Mouse (Mus musculus): ENCODE measurements around the gene Homer1. TPM values are rescaled to one million over a fixed set of nuclear protein-coding genes. Genes with fewer than 3 reads are reported as not detected.

Gene Homer1
- polyA plus RNA-seq, 1 experiment: 19.4 TPM

DNA sequence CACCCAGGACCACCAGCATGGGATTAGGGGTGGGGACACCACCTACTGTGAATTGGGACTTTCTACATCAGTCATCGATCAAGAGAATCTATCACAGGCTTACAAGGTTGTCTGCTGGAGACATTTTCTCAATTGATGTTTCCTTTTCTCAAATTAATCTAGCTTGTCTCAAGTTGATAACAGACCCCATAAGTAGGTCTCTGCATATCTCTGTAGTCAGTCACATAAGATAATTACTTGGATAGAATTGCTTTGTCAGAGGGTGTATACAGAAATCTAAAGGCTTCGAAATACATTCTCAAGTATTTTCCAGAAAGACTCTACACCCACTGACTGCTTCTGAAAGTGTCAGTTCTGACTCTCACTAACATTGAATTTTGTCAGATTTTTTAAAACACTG lies 32.3 kb downstream of the Homer1 start:
- TF ChIP-seq CTCF (IDR thresholded peaks at IDR 0.05; ENCODE audit: borderline replicate concordance, insufficient read depth, low read length) (no peak), POLR2A (IDR thresholded peaks at IDR 0.05; ENCODE audit: low read depth, low read length) (no peak)
- Histone ChIP-seq H3K4me1 (ENCODE audit: control insufficient read depth, insufficient read depth, low read length) (no peaks in the 10 kb centered on the region), H3K4me3 (ENCODE audit: insufficient read depth, low read length) (no peak overlapping the region), H3K27ac (ENCODE audit: insufficient read depth, low read length) (no peak overlapping the region)

DNA sequence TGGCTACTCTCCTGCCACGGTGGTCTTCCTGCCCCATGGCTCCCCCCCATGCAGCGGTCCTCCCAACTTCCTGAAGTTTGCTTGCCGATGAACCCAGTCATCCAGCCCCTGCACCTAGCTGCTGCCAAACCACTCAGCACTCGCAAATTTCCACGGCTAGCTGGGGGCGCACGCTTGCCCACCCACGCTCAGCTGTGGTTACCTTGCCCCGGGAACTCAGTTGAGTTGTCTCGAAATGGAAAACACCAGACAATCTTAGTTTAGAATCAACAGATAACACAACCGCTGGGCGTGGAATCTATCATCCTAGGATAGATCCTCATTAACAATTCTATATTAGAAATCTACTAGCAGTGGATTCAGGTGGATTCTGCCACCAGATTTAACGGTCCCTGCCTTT lies 33.1 kb downstream of the Homer1 start:
- Histone ChIP-seq H3K4me1 (ENCODE audit: control insufficient read depth, insufficient read depth, low read length) (no peaks in the 10 kb centered on the region), H3K27ac (ENCODE audit: insufficient read depth, low read length) (no peak overlapping the region), H3K4me3 (ENCODE audit: insufficient read depth, low read length) (no peak overlapping the region)
- TF ChIP-seq CTCF (IDR thresholded peaks at IDR 0.05; ENCODE audit: borderline replicate concordance, insufficient read depth, low read length) (no peak), POLR2A (IDR thresholded peaks at IDR 0.05; ENCODE audit: low read depth, low read length) (no peak)

DNA sequence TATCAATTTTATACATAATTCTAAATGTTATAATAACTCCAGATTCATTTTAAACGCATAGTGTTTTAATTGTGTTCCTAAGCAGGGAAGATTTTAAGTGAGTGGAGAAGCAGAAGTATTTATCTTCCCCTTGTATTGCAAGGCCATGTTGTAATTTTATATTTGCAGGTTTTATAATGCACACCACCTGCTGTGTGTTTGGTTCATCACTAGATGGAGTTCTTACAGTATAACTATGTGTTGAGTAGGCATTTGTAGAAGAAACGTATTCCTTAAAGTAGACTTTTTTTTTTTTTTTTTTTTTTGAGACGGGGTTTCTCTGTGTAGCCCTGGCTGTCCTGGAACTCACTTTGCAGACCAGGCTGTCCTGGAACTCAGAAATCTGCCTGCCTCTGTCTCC lies 35.9 kb downstream of the Homer1 start:
- H3K4me1 ChIP-seq (ENCODE audit: control insufficient read depth, insufficient read depth, low read length): no peaks in the 10 kb centered on the region
- H3K27ac ChIP-seq (ENCODE audit: insufficient read depth, low read length): no peak overlapping the region
- H3K4me3 ChIP-seq (ENCODE audit: insufficient read depth, low read length): no peak overlapping the region
- TF ChIP-seq POLR2A (IDR thresholded peaks at IDR 0.05; ENCODE audit: low read depth, low read length): no peak
- TF ChIP-seq CTCF (IDR thresholded peaks at IDR 0.05; ENCODE audit: borderline replicate concordance, insufficient read depth, low read length): no peak

DNA sequence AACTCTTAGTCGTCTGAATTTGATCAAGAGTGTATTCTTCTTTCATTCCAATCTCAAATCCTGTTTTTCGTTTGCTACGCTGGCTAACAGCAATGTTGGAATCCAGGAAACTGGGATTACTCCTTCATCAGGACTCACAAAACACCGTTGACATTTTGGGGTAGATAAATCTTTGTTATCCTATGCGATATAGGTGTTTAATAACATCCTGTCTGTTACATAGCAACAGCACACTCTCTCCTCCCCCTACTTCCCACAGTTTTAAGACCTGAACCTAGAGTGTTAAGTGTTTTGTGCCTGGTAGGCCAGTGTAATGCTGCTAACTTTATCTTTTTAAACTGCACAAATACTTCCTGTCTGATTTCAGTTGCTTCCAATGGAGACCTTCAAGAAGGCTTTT lies 39.0 kb downstream of the Homer1 start:
- no peak overlapping the region for H3K27ac ChIP-seq (ENCODE audit: insufficient read depth, low read length)
- no peak for TF ChIP-seq CTCF (IDR thresholded peaks at IDR 0.05; ENCODE audit: borderline replicate concordance, insufficient read depth, low read length)
- no peak for TF ChIP-seq POLR2A (IDR thresholded peaks at IDR 0.05; ENCODE audit: low read depth, low read length)
- H3K4me3 ChIP-seq (ENCODE audit: insufficient read depth, low read length): no peak overlapping the region
- H3K4me1 ChIP-seq (ENCODE audit: control insufficient read depth, insufficient read depth, low read length): no peaks in the 10 kb centered on the region

DNA sequence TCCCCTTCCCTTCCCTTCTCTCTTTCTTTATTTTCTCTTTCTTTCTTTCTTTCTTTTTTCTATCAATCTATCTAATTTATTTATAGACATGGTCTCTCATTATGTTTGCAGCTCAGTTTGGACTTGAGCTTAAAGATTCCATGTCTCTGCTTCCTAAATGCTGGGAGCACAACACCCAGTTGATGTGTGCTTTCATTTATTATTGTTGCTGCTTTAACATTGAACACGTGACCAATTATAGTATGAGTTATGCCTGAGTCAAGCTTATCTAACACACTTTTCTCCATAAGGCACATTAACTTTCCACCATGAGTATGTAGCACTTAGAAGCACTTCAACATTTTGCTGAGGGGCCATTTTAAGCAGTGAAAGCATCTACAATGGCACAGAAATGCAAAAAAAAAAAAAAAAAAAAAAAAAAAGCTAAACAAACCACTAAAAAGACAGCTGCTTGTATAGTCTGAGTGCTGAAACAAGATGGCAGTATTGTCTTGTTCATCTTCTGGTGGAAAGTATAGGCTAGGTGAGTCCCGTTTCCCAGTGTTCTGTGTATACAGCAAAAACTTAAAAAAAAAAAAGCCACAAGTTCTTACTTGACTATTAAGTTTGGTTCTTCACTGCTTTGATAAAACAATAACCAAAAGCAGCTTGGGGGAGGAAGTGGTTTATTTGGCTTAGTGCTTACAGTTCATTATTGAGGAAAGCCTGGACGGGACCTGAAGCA lies 41.3 kb downstream of the Homer1 start:
- TF ChIP-seq POLR2A (IDR thresholded peaks at IDR 0.05; ENCODE audit: low read depth, low read length): no peak
- TF ChIP-seq CTCF (IDR thresholded peaks at IDR 0.05; ENCODE audit: borderline replicate concordance, insufficient read depth, low read length): no peak

DNA sequence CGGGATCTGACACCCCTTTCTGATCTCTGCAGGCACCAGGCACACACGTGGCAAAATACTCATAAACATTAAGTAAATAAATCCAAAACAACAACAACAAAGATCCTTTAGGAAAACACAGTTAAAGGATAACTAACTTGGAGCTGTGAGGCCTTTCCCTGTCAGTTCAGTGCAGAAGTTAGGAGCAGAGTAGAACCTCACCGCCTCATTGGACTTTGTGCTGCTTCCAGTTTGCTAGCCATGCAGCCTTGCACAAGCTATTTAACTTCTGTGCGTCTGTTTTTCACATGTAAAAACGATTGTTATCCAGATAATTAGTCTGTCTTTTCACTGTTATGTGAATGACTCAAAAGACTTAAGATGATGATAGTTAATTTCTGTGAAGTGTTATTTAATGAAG lies 43.2 kb downstream of the Homer1 start:
- Histone ChIP-seq H3K4me1 (ENCODE audit: control insufficient read depth, insufficient read depth, low read length) (no peaks in the 10 kb centered on the region), H3K4me3 (ENCODE audit: insufficient read depth, low read length) (no peak overlapping the region), H3K27ac (ENCODE audit: insufficient read depth, low read length) (no peak overlapping the region)
- TF ChIP-seq POLR2A (IDR thresholded peaks at IDR 0.05; ENCODE audit: low read depth, low read length): no peak
- TF ChIP-seq CTCF (IDR thresholded peaks at IDR 0.05; ENCODE audit: borderline replicate concordance, insufficient read depth, low read length): no peak

More for the DNA sequence above, 41.3 kb downstream of the Homer1 start:
- H3K4me1 ChIP-seq (ENCODE audit: control insufficient read depth, insufficient read depth, low read length): no peaks in the 10 kb centered on the region
- no peak overlapping the region for H3K27ac ChIP-seq (ENCODE audit: insufficient read depth, low read length)
- no peak overlapping the region for H3K4me3 ChIP-seq (ENCODE audit: insufficient read depth, low read length)

DNA sequence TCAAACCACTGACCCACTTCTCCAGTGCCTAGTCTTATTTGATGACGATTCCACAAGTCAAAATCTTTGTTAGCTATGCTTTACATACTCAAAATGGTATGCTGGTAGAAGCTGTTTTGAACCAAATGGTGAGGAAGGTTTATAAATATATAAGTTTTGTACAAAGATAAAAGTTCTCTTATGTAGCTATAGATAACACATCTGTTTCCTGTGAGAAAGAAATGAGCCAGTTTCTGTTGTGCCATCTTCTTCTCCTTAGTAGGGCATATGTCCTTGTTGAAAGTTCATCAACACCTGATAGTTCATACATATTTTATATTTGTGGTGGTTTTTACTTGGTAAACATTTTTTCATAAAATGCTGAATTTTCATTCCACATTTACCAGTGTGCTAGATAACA lies 45.0 kb downstream of the Homer1 start:
- Histone ChIP-seq H3K4me1 (ENCODE audit: control insufficient read depth, insufficient read depth, low read length) (no peaks in the 10 kb centered on the region), H3K4me3 (ENCODE audit: insufficient read depth, low read length) (no peak overlapping the region), H3K27ac (ENCODE audit: insufficient read depth, low read length) (no peak overlapping the region)
- TF ChIP-seq POLR2A (IDR thresholded peaks at IDR 0.05; ENCODE audit: low read depth, low read length): no peak

DNA sequence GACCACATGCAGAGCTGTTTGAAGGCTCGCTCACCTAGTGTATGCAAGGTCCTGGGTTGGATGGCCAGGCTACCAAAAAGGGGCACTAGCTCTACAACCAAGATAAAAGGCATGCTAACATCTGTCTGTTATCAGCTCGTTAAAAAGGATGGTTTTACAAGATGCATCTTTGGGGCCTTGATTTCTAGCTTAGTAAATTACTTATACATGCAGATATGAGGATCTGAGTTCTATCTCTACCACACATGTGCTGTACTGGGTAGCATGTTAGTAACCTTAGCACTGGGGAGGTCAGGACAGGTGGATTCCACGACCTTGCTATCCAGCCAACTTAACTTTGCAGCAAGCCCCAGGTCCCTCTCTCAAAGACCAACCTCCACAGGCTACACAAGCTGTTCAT lies 46.4 kb downstream of the Homer1 start:
- no peak overlapping the region for H3K4me3 ChIP-seq (ENCODE audit: insufficient read depth, low read length)
- TF ChIP-seq CTCF (IDR thresholded peaks at IDR 0.05; ENCODE audit: borderline replicate concordance, insufficient read depth, low read length): no peak
- TF ChIP-seq POLR2A (IDR thresholded peaks at IDR 0.05; ENCODE audit: low read depth, low read length): no peak
- no peaks in the 10 kb centered on the region for H3K4me1 ChIP-seq (ENCODE audit: control insufficient read depth, insufficient read depth, low read length)
- H3K27ac ChIP-seq (ENCODE audit: insufficient read depth, low read length): no peak overlapping the region

DNA sequence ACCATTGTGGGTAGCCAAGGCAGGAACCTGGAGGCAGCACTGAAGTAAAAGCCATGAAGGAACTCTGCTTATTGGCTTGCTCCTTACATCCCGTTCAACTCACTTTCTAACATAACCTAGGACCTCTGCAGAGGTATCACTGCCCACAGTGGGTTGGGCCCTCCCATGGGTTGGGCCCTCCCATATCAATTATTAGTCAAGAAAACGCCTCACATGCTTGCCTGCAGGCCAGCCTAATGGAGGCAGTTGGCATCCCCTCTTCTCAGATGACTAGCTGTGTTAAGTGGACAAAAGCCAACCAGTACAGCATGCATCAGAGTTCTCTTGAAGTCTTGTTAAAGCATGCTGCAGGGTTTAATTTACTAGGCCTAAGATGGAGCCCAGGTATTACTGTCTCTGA lies 52.6 kb downstream of the Homer1 start:
- TF ChIP-seq CTCF (IDR thresholded peaks at IDR 0.05; ENCODE audit: borderline replicate concordance, insufficient read depth, low read length) (no peak), POLR2A (IDR thresholded peaks at IDR 0.05; ENCODE audit: low read depth, low read length) (no peak)
- H3K4me3 ChIP-seq (ENCODE audit: insufficient read depth, low read length): no peak overlapping the region

DNA sequence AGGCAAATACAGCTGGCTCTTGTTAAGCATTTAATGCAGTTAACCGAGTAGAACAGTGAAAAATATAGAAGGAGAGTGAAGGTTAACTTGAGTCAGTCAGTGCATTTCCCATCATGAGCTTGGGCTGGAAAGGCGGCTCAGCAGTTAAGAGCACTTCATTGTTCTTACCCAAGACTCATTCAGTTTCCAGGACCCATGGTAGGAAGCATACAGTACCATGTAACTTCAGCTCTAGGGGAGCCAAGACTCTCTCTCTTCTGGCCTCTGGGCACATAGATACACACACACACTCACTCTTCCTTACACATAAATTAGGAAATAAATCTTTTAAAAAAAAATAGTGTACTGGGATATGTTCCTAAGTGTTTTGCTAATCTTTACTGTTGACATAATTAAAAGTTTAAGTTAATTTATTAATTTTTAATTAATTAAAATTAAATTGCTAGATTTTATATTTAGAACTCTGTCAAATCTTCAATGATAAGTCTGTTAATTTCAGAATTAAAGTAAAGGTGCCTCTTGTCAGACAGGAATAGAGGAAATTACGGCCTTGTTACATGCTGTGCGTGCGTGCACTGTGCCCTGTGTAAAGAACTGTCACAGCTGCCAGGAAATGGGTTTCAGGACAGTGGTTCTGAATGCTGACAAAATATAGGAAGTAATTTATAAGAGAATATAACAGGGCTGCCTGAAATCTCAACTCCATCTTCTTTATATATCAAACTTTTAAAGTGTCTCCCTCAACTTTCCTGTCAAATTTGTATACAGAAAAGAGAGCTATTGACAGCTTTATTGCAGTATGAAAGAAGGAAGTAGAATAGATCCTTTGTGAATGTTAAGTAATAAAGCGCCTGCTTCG lies 55.2 kb downstream of the Homer1 start:
- no peaks in the 10 kb centered on the region for H3K4me1 ChIP-seq (ENCODE audit: control insufficient read depth, insufficient read depth, low read length)
- TF ChIP-seq POLR2A (IDR thresholded peaks at IDR 0.05; ENCODE audit: low read depth, low read length) (no peak), CTCF (IDR thresholded peaks at IDR 0.05; ENCODE audit: borderline replicate concordance, insufficient read depth, low read length) (no peak)
- no peak overlapping the region for H3K27ac ChIP-seq (ENCODE audit: insufficient read depth, low read length)

More for the DNA sequence above, 52.6 kb downstream of the Homer1 start:
- Histone ChIP-seq H3K4me1 (ENCODE audit: control insufficient read depth, insufficient read depth, low read length) (no peaks in the 10 kb centered on the region), H3K27ac (ENCODE audit: insufficient read depth, low read length) (no peak overlapping the region; the same call in 1 of the 2 replicates)

More for the DNA sequence above, 55.2 kb downstream of the Homer1 start:
- H3K4me3 ChIP-seq (ENCODE audit: insufficient read depth, low read length): no peak overlapping the region
